Mouse (Mus musculus) embryonic facial prominence, embryonic 15.5 days (tissue): ENCODE results near the gene Iqch. TPM values are rescaled to one million over a fixed set of nuclear protein-coding genes. Genes with fewer than 3 reads are reported as not detected.

ENCODE experiments used
- ATAC-seq: fragments of 200-750 bp; cut with Nextera tagmentation; 2 replicates; pipeline ENCODE4 v1.8.0; 2017; ENCODE audit warnings: low read depth, moderate TSS enrichment; ENCODE audit not compliant: insufficient number of reproducible peaks, low FRiP score, low TSS enrichment
- H3K27ac ChIP-seq: fragments of 300-500 bp; sonication (generic); replicated peaks from 2 replicates; pipeline ENCODE4 v1.5.1; 2015; ENCODE audit warnings: mild to moderate bottlenecking, inconsistent platforms
- H3K27me3 ChIP-seq: fragments of 300-500 bp; sonication (generic); 2 replicates; pipeline ENCODE4 v1.6.1; 2015; ENCODE audit warnings: inconsistent platforms
- H3K36me3 ChIP-seq: fragments of 300-500 bp; sonication (generic); 2 replicates; pipeline ENCODE4 v1.6.1; 2015; ENCODE audit warnings: mild to moderate bottlenecking, inconsistent platforms
- H3K4me1 ChIP-seq: fragments of 300-500 bp; sonication (generic); 2 replicates; pipeline ENCODE4 v1.6.1; 2015; ENCODE audit warnings: inconsistent platforms
- H3K4me2 ChIP-seq: fragments of 300-500 bp; sonication (generic); replicated peaks from 2 replicates; pipeline ENCODE4 v1.6.1; 2015; ENCODE audit warnings: mild to moderate bottlenecking, inconsistent platforms
- H3K4me3 ChIP-seq: fragments of 300-500 bp; sonication (generic); replicated peaks from 2 replicates; pipeline ENCODE4 v1.5.1; 2015; ENCODE audit warnings: mild to moderate bottlenecking, inconsistent platforms
- H3K9ac ChIP-seq: fragments of 300-500 bp; sonication (generic); 2 replicates; pipeline ENCODE4 v1.6.1; 2015; ENCODE audit warnings: inconsistent platforms
- H3K9me3 ChIP-seq: fragments of 300-500 bp; sonication (generic); replicated peaks from 2 replicates; pipeline ENCODE4 v1.6.1; 2016; ENCODE audit warnings: inconsistent platforms
- WGBS: fragments of 180-500 bp; shearing (Covaris S2); methylation state at CpG from one replicate; pipeline ENCODE4 v1.1.7; 2015; 5-methylcytosine and 5-hydroxymethylcytosine counted together
- polyA plus RNA-seq: library from polyadenylated mRNA; unstranded; fragments of >200 nt; fragmentation: Nextera tagmentation; extraction: Ambion mirVana; gene quantifications from 2 replicates; pipeline ENCODE4 v1.2.1, GENCODE M21; 2015

The Iqch gene
- polyA plus RNA-seq, 1 experiment from 2014 or later = 0.60 TPM

- ATAC-seq = no peak
- no peaks in the 10 kb centered on the region for H3K9me3 ChIP-seq
- peaks cover 13% of the 10 kb centered on the region for H3K4me1 ChIP-seq
- peak overlapping the region; percentile 83; the same call in 1 of the 2 replicates for H3K27ac ChIP-seq
- H3K4me2 ChIP-seq = no peak overlapping the region
- H3K4me3 ChIP-seq = no peak overlapping the region
- H3K9ac ChIP-seq = no peak overlapping the region
- peaks cover 29% of the 10 kb centered on the region for H3K36me3 ChIP-seq
- no peaks in the 10 kb centered on the region for H3K27me3 ChIP-seq
- 50% methylated on average over 7 of the region's 7 CpGs for WGBS
These were observed 31.0 kb upstream of the Iqch start for GRCm38 (mm10) chr9:63633334-63633733.

- H3K4me2 ChIP-seq = 0 out of 2 replicates have a peak overlapping the region, but pooled peaks have one; percentile 8
- H3K36me3 ChIP-seq = peaks cover 29% of the 10 kb centered on the region
- H3K9me3 ChIP-seq = no peaks in the 10 kb centered on the region
- ATAC-seq = peak; percentile 66
- H3K9ac ChIP-seq = no peak overlapping the region
- H3K27me3 ChIP-seq = no peaks in the 10 kb centered on the region
- peak overlapping the region; percentile 83 for H3K27ac ChIP-seq
- H3K4me1 ChIP-seq = peaks cover 13% of the 10 kb centered on the region
- no peak overlapping the region for H3K4me3 ChIP-seq
- 29% methylated on average over 11 of the region's 11 CpGs for WGBS
These were observed 30.6 kb upstream of the Iqch start for GRCm38 (mm10) chr9:63632924-63633323.

GRCm38 (mm10) chr9:63632045-63632444 lies 29.8 kb upstream of the Iqch start:
- H3K9me3 ChIP-seq = no peaks in the 10 kb centered on the region
- no peak overlapping the region for H3K27ac ChIP-seq
- H3K9ac ChIP-seq = no peak overlapping the region
- H3K4me2 ChIP-seq = no peak overlapping the region
- no peaks in the 10 kb centered on the region for H3K27me3 ChIP-seq
- peaks cover 13% of the 10 kb centered on the region for H3K4me1 ChIP-seq
- WGBS = 92% methylated on average over 4 of the region's 4 CpGs
- peaks cover 28% of the 10 kb centered on the region for H3K36me3 ChIP-seq
- H3K4me3 ChIP-seq = no peak overlapping the region
- no peak for ATAC-seq

- Histone ChIP-seq H3K4me1 (no peaks in the 10 kb centered on the region; the same call in 1 of the 2 replicates), H3K36me3 (peaks cover 32% of the 10 kb centered on the region), H3K27me3 (no peaks in the 10 kb centered on the region), H3K27ac (no peak overlapping the region), H3K9me3 (no peaks in the 10 kb centered on the region), H3K4me3 (no peak overlapping the region), H3K4me2 (no peak overlapping the region), H3K9ac (no peak overlapping the region)
- WGBS = 83% methylated on average over 9 of the region's 9 CpGs
- ATAC-seq = no peak
These were observed 22.9 kb upstream of the Iqch start for GRCm38 (mm10) chr9:63625090-63625756.

- Histone ChIP-seq H3K4me3 (no peak overlapping the region), H3K36me3 (peaks cover 29% of the 10 kb centered on the region; the same call in 1 of the 2 replicates), H3K9ac (no peak overlapping the region), H3K27me3 (no peaks in the 10 kb centered on the region), H3K9me3 (no peaks in the 10 kb centered on the region), H3K4me1 (no peaks in the 10 kb centered on the region; the same call in 1 of the 2 replicates), H3K4me2 (no peak overlapping the region), H3K27ac (no peak overlapping the region)
- WGBS = 74% methylated on average over 15 of the region's 15 CpGs
- no peak for ATAC-seq
These were observed 21.7 kb upstream of the Iqch start for GRCm38 (mm10) chr9:63623895-63624569.

- Histone ChIP-seq H3K4me2 (no peak overlapping the region), H3K4me1 (peaks cover 20% of the 10 kb centered on the region), H3K27me3 (no peaks in the 10 kb centered on the region), H3K27ac (no peak overlapping the region), H3K36me3 (peaks cover 42% of the 10 kb centered on the region), H3K9me3 (no peaks in the 10 kb centered on the region), H3K4me3 (no peak overlapping the region), H3K9ac (no peak overlapping the region)
- 76% methylated on average over 2 of the region's 2 CpGs for WGBS
- ATAC-seq = no peak
These were observed 15.7 kb upstream of the Iqch start for GRCm38 (mm10) chr9:63617967-63618366.

- Histone ChIP-seq H3K27ac (peak overlapping the region; percentile 6; the same call in 1 of the 2 replicates), H3K4me1 (peaks cover 52% of the 10 kb centered on the region), H3K9me3 (no peaks in the 10 kb centered on the region), H3K4me3 (no peak overlapping the region), H3K4me2 (no peak overlapping the region), H3K36me3 (peaks cover 21% of the 10 kb centered on the region), H3K9ac (no peak overlapping the region), H3K27me3 (no peaks in the 10 kb centered on the region)
- ATAC-seq = no peak
- 51% methylated on average over 11 of the region's 11 CpGs for WGBS
These were observed 12.0 kb upstream of the Iqch start for GRCm38 (mm10) chr9:63614018-63614985.

- peaks cover 16% of the 10 kb centered on the region for H3K36me3 ChIP-seq
- H3K9ac ChIP-seq = no peak overlapping the region
- no peaks in the 10 kb centered on the region for H3K27me3 ChIP-seq
- H3K4me1 ChIP-seq = peaks cover 52% of the 10 kb centered on the region
- WGBS = 13% methylated on average over 1 of the region's 1 CpGs
- H3K4me3 ChIP-seq = no peak overlapping the region
- no peaks in the 10 kb centered on the region for H3K9me3 ChIP-seq
- H3K27ac ChIP-seq = peak overlapping the region; percentile 52
- H3K4me2 ChIP-seq = peak overlapping the region; percentile 15; the same call in 1 of the 2 replicates
- no peak; the same call in 1 of the 2 replicates for ATAC-seq
These were observed 11.3 kb upstream of the Iqch start for GRCm38 (mm10) chr9:63613569-63613968.

- H3K27ac ChIP-seq = peak overlapping the region; percentile 52
- H3K9me3 ChIP-seq = no peaks in the 10 kb centered on the region
These were observed 10.5 kb upstream of the Iqch start for GRCm38 (mm10) chr9:63612565-63613515.

GRCm38 (mm10) chr9:63611967-63612366 lies 9.7 kb upstream of the Iqch start:
- peaks cover 52% of the 10 kb centered on the region for H3K4me1 ChIP-seq
- no peak overlapping the region for H3K4me2 ChIP-seq
- WGBS = 67% methylated on average over 5 of the region's 5 CpGs
- peaks cover 6% of the 10 kb centered on the region; the same call in 1 of the 2 replicates for H3K36me3 ChIP-seq
- no peaks in the 10 kb centered on the region for H3K9me3 ChIP-seq
- no peak overlapping the region for H3K4me3 ChIP-seq
- H3K27ac ChIP-seq = 0 out of 2 replicates have a peak overlapping the region, but pooled peaks have one; percentile 8
- no peak for ATAC-seq
- H3K9ac ChIP-seq = no peak overlapping the region
- no peaks in the 10 kb centered on the region for H3K27me3 ChIP-seq

More at GRCm38 (mm10) chr9:63612565-63613515, 10.5 kb upstream of the Iqch start:
- Histone ChIP-seq H3K4me2 (peak overlapping the region; percentile 15; the same call in 1 of the 2 replicates), H3K4me1 (peaks cover 52% of the 10 kb centered on the region), H3K9ac (no peak overlapping the region), H3K4me3 (no peak overlapping the region), H3K36me3 (peaks cover 12% of the 10 kb centered on the region), H3K27me3 (no peaks in the 10 kb centered on the region)
- ATAC-seq = peak; percentile 81
- WGBS = 37% methylated on average over 16 of the region's 16 CpGs
